Comparison of ENCODE assay signal across 12 mouse cellular contexts in genomic region chr7:25153841-25154240, GRCm38 (mm10). TPM values are rescaled to one million over a fixed set of nuclear protein-coding genes. Genes with fewer than 3 reads are reported as not detected.
A peak's percentile ranks its signal among the peaks of the same experiment; 100 is the strongest.
DNase-seq lines count a peak whose midpoint lies in the region; ATAC-seq lines count a peak whose summit lies in the region.
"Had no signal": no experiment of that assay in that cellular context is flagged by ENCODE, and none has a peak within 500 bp of the region (broad histone marks: within the 10 kb centered on the region; RNA-seq: fewer than 3 reads in every experiment).

No protein-coding gene starts in this region.

- peaks cover 65% of the 10 kb centered on the region for H3K4me1 ChIP-seq in embryonic facial prominence, embryonic 12.5 days
- peaks cover 59% of the 10 kb centered on the region for H3K4me1 ChIP-seq in forebrain, embryonic 15.5 days
- H3K4me1 ChIP-seq in limb, embryonic 11.5 days (ENCODE audit: control insufficient read depth, insufficient read depth, low read length), result peaks cover 62% of the 10 kb centered on the region
- H3K4me1 ChIP-seq in neural tube, embryonic 12.5 days, result peaks cover 74% of the 10 kb centered on the region

- H3K9ac ChIP-seq in embryonic facial prominence, embryonic 12.5 days, result peak overlapping the region; percentile 27; the same call in 1 of the 2 replicates
- no peak overlapping the region for H3K9ac ChIP-seq in forebrain, embryonic 15.5 days (replicated peaks)
- H3K9ac ChIP-seq in limb, embryonic 11.5 days (ENCODE audit: low read length), result no peak overlapping the region; the same call in 1 of the 2 replicates
- H3K9ac ChIP-seq in neural tube, embryonic 12.5 days, result peak overlapping the region; percentile 58
- H3K9ac ChIP-seq: liver, embryonic 14.5 days had no signal

- DNase-seq in limb, embryonic 11.5 days (ENCODE audit: low spot score), result no peak
- DNase-seq in right cerebral cortex, postnatal 4 days, result no peak
- DNase-seq in gastrocnemius, postnatal 36 days, result no peak
- DNase-seq: cerebellum, adult 18-20 months; heart, adult 11 months; heart, postnatal 10 days had no signal

- no peaks in the 10 kb centered on the region for H3K36me3 ChIP-seq in embryonic facial prominence, embryonic 12.5 days
- no peaks in the 10 kb centered on the region for H3K36me3 ChIP-seq in forebrain, embryonic 15.5 days
- no peaks in the 10 kb centered on the region for H3K36me3 ChIP-seq in limb, embryonic 11.5 days (ENCODE audit: control insufficient read depth, insufficient read depth, low read length)
- H3K36me3 ChIP-seq in neural tube, embryonic 12.5 days, result no peaks in the 10 kb centered on the region

- no peaks in the 10 kb centered on the region for H3K9me3 ChIP-seq in embryonic facial prominence, embryonic 12.5 days
- H3K9me3 ChIP-seq in forebrain, embryonic 15.5 days, result no peaks in the 10 kb centered on the region
- no peaks in the 10 kb centered on the region for H3K9me3 ChIP-seq in limb, embryonic 11.5 days (ENCODE audit: control insufficient read depth, low read length)
- H3K9me3 ChIP-seq in neural tube, embryonic 12.5 days, result no peaks in the 10 kb centered on the region

- H3K27ac ChIP-seq in embryonic facial prominence, embryonic 12.5 days, result 0 out of 2 replicates have a peak overlapping the region, but pooled peaks have one; percentile 9
- H3K27ac ChIP-seq in forebrain, embryonic 15.5 days (replicated peaks), result peak overlapping the region; percentile 57; the same call in 1 of the 2 replicates
- H3K27ac ChIP-seq in limb, embryonic 11.5 days (replicated peaks; ENCODE audit: low read depth, low read length), result 0 out of 2 replicates have a peak overlapping the region, but pooled peaks have one; percentile 45
- peak overlapping the region; percentile 88 for H3K27ac ChIP-seq in neural tube, embryonic 12.5 days
- H3K27ac ChIP-seq: liver, embryonic 14.5 days; macrophage had no signal

- intact Hi-C loops in gastrocnemius, postnatal 36 days (cut with DNase I), result no loop called here

- H3K4me2 ChIP-seq in embryonic facial prominence, embryonic 12.5 days (replicated peaks), result 0 out of 2 replicates have a peak overlapping the region, but pooled peaks have one; percentile 19
- no peak overlapping the region for H3K4me2 ChIP-seq in forebrain, embryonic 15.5 days (replicated peaks)
- H3K4me2 ChIP-seq in limb, embryonic 11.5 days (ENCODE audit: low read depth, severe bottlenecking), result 0 out of 2 replicates have a peak overlapping the region, but pooled peaks have one; percentile 13
- peak overlapping the region; percentile 54 for H3K4me2 ChIP-seq in neural tube, embryonic 12.5 days (replicated peaks)

- H3K27me3 ChIP-seq in embryonic facial prominence, embryonic 12.5 days, result peaks cover 64% of the 10 kb centered on the region
- H3K27me3 ChIP-seq in forebrain, embryonic 15.5 days, result no peaks in the 10 kb centered on the region
- H3K27me3 ChIP-seq in limb, embryonic 11.5 days (ENCODE audit: control insufficient read depth, insufficient read depth, low read length), result 0 out of 2 replicates have a peak, but pooled peaks cover 3% of the 10 kb centered on the region
- H3K27me3 ChIP-seq in neural tube, embryonic 12.5 days (replicated peaks), result no peaks in the 10 kb centered on the region

- 38% methylated on average over 7 of the region's 7 CpGs for WGBS in embryonic facial prominence, embryonic 12.5 days
- WGBS in forebrain, embryonic 15.5 days, result 34% methylated on average over 7 of the region's 7 CpGs
- WGBS in limb, embryonic 11.5 days, result 38% methylated on average over 7 of the region's 7 CpGs
- 31% methylated on average over 7 of the region's 7 CpGs for WGBS in neural tube, embryonic 12.5 days

- 0 out of 2 replicates have a peak overlapping the region, but pooled peaks have one; percentile 1 for H3K4me3 ChIP-seq in embryonic facial prominence, embryonic 12.5 days
- no peak overlapping the region for H3K4me3 ChIP-seq in forebrain, embryonic 15.5 days
- H3K4me3 ChIP-seq in limb, embryonic 11.5 days (ENCODE audit: low read depth, low read length), result 0 out of 2 replicates have a peak overlapping the region, but pooled peaks have one; percentile 6
- peak overlapping the region; percentile 25 for H3K4me3 ChIP-seq in neural tube, embryonic 12.5 days

- ATAC-seq in embryonic facial prominence, embryonic 12.5 days (ENCODE audit: insufficient number of reproducible peaks, insufficient read depth, low FRiP score, low TSS enrichment), result no peak
- ATAC-seq in forebrain, embryonic 15.5 days (replicated peaks), result no peak
- ATAC-seq in limb, embryonic 11.5 days (ENCODE audit: insufficient number of reproducible peaks, low FRiP score, low TSS enrichment, low read depth), result no peak
- no peak for ATAC-seq in neural tube, embryonic 12.5 days (ENCODE audit: low FRiP score, low read depth)
- ATAC-seq in monocyte, adult 5-6 weeks (replicated peaks; ENCODE audit: insufficient number of reproducible peaks, low FRiP score, low TSS enrichment, poor library complexity, severe bottlenecking), result no peak

RNA-seq across cellular contexts. Expression of gene Pou2f2, which starts 25.7 kb away (rescaled TPM):
- 2.3 and 3.2 TPM in 2 replicates for polyA plus RNA-seq in embryonic facial prominence, embryonic 12.5 days (2016; fragmentation: Nextera tagmentation; extraction: Ambion mirVana)
- 17.4 and 17.5 TPM in 2 replicates for polyA plus RNA-seq in forebrain, embryonic 15.5 days (2015; fragmentation: Nextera tagmentation; extraction: Ambion mirVana)
- 3.9 and 6.2 TPM in 2 replicates for polyA plus RNA-seq in limb, embryonic 11.5 days (2014; fragmentation: Nextera tagmentation; extraction: Ambion mirVana)
- polyA plus RNA-seq in neural tube, embryonic 12.5 days (2016; fragmentation: Nextera tagmentation; extraction: Ambion mirVana), result 28.1 and 32.6 TPM in 2 replicates
- total RNA-seq in monocyte, adult 5-6 weeks (2017), result 35.8 to 70.4 TPM (median 38.0 TPM) in 3 replicates
- total RNA-seq in gastrocnemius, postnatal 36 days (2021), result under 1 TPM; 0.10 to 0.72 TPM

Comparison
In these comparisons a context has a peak if more than half of its experiments do, and no peak if none do; other contexts are left out.
1. H3K27ac ChIP-seq: peak in every context shown above with its lines; median percentile 88 in neural tube, embryonic 12.5 days; 57 in forebrain, embryonic 15.5 days; 45 in limb, embryonic 11.5 days; 9 in embryonic facial prominence, embryonic 12.5 days.
2. H3K9ac ChIP-seq: peak in embryonic facial prominence, embryonic 12.5 days (single experiment) and neural tube, embryonic 12.5 days (single experiment); none in forebrain, embryonic 15.5 days (single experiment) and limb, embryonic 11.5 days (single experiment).